Mouse (Mus musculus) G1E (cell line): ENCODE measurements around the gene Cend1. TPM values are rescaled to one million over a fixed set of nuclear protein-coding genes. Genes with fewer than 3 reads are reported as not detected.

Source experiments
- ATAC-seq: 2 replicates; pipeline ENCODE4 v1.8.0; 2016; ENCODE audit warnings: mild to moderate bottlenecking; ENCODE audit not compliant: insufficient number of reproducible peaks, poor library complexity, low FRiP score, severe bottlenecking; ENCODE audit errors: extremely low read depth
- DNase-seq: peaks from one replicate; pipeline ENCODE4 v3.0.0; 2012; ENCODE audit warnings: low spot score
- H3K27me3 ChIP-seq: 2 replicates; pipeline ENCODE4 v1.6.1; 2012; ENCODE audit warnings: mild to moderate bottlenecking, low read length, inconsistent platforms; ENCODE audit not compliant: insufficient read depth
- H3K36me3 ChIP-seq: replicated peaks from 2 replicates; pipeline ENCODE3; 2012; ENCODE audit warnings: mild to moderate bottlenecking, inconsistent platforms
- H3K4me1 ChIP-seq: 2 replicates; pipeline ENCODE4 v1.6.1; 2012; ENCODE audit warnings: low read depth, low read length, inconsistent platforms, mixed read lengths; ENCODE audit not compliant: insufficient read depth
- H3K4me3 ChIP-seq: 2 replicates; pipeline ENCODE4 v1.5.1; 2012; ENCODE audit warnings: low read depth, mild to moderate bottlenecking, inconsistent platforms, low read length, moderate library complexity, mixed read lengths
- H3K9me3 ChIP-seq: replicated peaks from 2 replicates; pipeline ENCODE4 v1.6.1; 2012; ENCODE audit warnings: inconsistent platforms
- CTCF ChIP-seq: IDR thresholded peaks from 2 replicates; pipeline ENCODE4 v1.5.1; 2012; ENCODE audit warnings: low read depth, low read length, inconsistent platforms, mixed read lengths
- GATA1 ChIP-seq: IDR thresholded peaks from 2 replicates; pipeline ENCODE4 v1.6.1; 2012; ENCODE audit warnings: borderline replicate concordance, low read length, inconsistent platforms, mixed read lengths
- GATA2 ChIP-seq: IDR thresholded peaks from 2 replicates; pipeline ENCODE4 v1.6.1; 2012; ENCODE audit warnings: low read depth, low read length, inconsistent platforms, borderline replicate concordance
- POLR2AphosphoS5 ChIP-seq: IDR thresholded peaks from 2 replicates; pipeline ENCODE4 v1.6.1; 2012; ENCODE audit warnings: low read depth, low read length, inconsistent platforms; ENCODE audit not compliant: insufficient replicate concordance
- TAL1 ChIP-seq: conservative IDR thresholded peaks from 2 replicates; pipeline ENCODE4 v1.6.1; 2012; ENCODE audit warnings: low read depth, low read length, inconsistent platforms, mixed read lengths
- polyA plus RNA-seq: library from polyadenylated mRNA; stranded (reverse); fragments of >175 nt; gene quantifications from 2 replicates; pipeline ENCODE4 v1.2.3, GENCODE M21; 2012
- total RNA-seq, 2 experiments: library from RNA; stranded (forward) in 1 of 2; stranded (reverse) in 1 of 2; fragments of 200-1000 nt in 1 of 2; fragments of >200 nt in 1 of 2; fragmentation: Nextera tagmentation in 1 of 2; gene quantifications; 2 replicates each; pipeline ENCODE4 v1.2.3; 2014 to 2017

Cend1 gene
- total and polyA plus RNA-seq, 3 experiments = not detected

DNA sequence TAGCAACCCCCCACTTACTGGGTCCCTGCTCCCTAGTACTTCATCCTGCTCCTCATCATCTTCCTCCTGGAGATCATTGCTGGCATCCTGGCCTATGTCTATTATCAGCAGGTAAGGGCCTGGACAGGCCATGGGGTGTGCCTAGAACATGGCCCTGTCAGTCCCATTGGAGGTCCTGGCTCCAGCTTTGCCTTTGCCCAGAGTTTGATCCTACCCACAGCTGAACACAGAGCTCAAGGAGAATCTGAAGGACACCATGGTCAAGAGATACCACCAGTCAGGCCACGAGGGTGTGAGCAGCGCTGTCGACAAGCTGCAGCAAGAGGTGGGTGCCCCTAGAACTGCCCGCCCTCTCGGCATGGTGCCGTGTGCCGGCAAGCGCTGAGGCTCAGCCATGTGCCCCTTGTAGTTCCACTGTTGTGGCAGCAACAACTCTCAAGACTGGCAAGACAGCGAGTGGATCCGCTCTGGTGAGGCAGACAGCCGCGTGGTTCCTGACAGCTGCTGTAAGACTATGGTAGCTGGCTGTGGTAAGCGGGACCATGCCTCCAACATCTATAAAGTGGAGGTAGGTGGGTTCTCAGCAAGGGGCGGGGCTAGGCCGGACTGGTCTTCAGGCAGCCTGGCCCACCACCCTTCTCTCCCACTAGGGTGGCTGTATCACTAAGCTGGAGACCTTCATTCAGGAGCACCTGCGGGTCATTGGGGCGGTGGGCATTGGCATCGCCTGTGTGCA lies 40.8 kb upstream of the Cend1 start:
- H3K9me3 ChIP-seq = no peaks in the 10 kb centered on the region
- DNase-seq (no peak), ATAC-seq (no peak)
- TF ChIP-seq POLR2AphosphoS5 = no peak
- TF ChIP-seq TAL1 = no peak
- TF ChIP-seq GATA1 = no peak
- H3K4me3 ChIP-seq = peak overlapping the region; percentile 78; the same call in 1 of the 2 replicates
- peaks cover 7% of the 10 kb centered on the region; the same call in 1 of the 2 replicates for H3K27me3 ChIP-seq
- peaks cover 49% of the 10 kb centered on the region for H3K36me3 ChIP-seq
- H3K4me1 ChIP-seq = peaks cover 83% of the 10 kb centered on the region

DNA sequence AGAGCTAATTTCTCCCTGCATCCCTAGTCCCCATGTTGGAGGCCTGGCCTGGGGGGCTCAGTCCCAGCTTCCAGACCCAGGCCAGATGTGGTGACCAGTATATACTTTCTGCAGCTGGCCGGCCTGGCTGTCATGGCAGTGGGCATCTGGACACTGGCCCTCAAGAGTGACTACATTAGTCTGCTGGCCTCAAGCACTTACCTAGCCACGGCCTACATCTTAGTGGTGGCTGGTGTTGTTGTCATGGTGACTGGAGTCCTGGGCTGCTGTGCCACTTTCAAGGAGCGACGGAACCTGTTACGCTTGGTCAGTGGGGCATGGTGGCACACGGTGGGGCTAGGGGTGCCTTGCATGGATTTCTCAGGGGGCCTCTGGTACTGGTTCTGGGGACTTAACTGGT lies 40.1 kb upstream of the Cend1 start:
- H3K36me3 ChIP-seq = peaks cover 49% of the 10 kb centered on the region
- DNase-seq (no peak), ATAC-seq (no peak)
- TF ChIP-seq TAL1 (no peak), POLR2AphosphoS5 (no peak), GATA2 (no peak), CTCF (no peak), GATA1 (no peak)
- peak overlapping the region; percentile 78 for H3K4me3 ChIP-seq
- H3K9me3 ChIP-seq = no peaks in the 10 kb centered on the region
- H3K27me3 ChIP-seq = peaks cover 14% of the 10 kb centered on the region
- H3K4me1 ChIP-seq = peaks cover 89% of the 10 kb centered on the region

GRCm38 (mm10) chr7:141468522-141469211 lies 39.4 kb upstream of the Cend1 start:
- Histone ChIP-seq H3K4me3 (peak overlapping the region; percentile 78), H3K9me3 (no peaks in the 10 kb centered on the region), H3K36me3 (peaks cover 49% of the 10 kb centered on the region), H3K27me3 (peaks cover 21% of the 10 kb centered on the region), H3K4me1 (peaks cover 88% of the 10 kb centered on the region)
- TF ChIP-seq GATA2 (no peak), POLR2AphosphoS5 (peak; percentile 9; the same call in 1 of the 2 replicates), GATA1 (no peak), CTCF (no peak), TAL1 (no peak)
- peak; percentile 89 for ATAC-seq
- peak; percentile 94 for DNase-seq

- no peaks in the 10 kb centered on the region for H3K9me3 ChIP-seq
- no peak for TF ChIP-seq GATA1
- TF ChIP-seq POLR2AphosphoS5 = peak; percentile 21; the same call in 1 of the 2 replicates
- H3K4me1 ChIP-seq = peaks cover 85% of the 10 kb centered on the region
- H3K4me3 ChIP-seq = peak overlapping the region; percentile 78
- peaks cover 26% of the 10 kb centered on the region for H3K27me3 ChIP-seq
- ATAC-seq (no peak), DNase-seq (no peak)
- H3K36me3 ChIP-seq = peaks cover 44% of the 10 kb centered on the region
These were observed 38.9 kb upstream of the Cend1 start for GRCm38 (mm10) chr7:141468164-141468521.

- H3K4me1 ChIP-seq = peaks cover 81% of the 10 kb centered on the region
- peaks cover 33% of the 10 kb centered on the region for H3K27me3 ChIP-seq
- ATAC-seq (peak; percentile 50), DNase-seq (peak; percentile 91)
- TF ChIP-seq GATA2 (no peak), GATA1 (no peak), TAL1 (no peak), CTCF (no peak), POLR2AphosphoS5 (no peak)
- H3K9me3 ChIP-seq = no peaks in the 10 kb centered on the region
- H3K36me3 ChIP-seq = peaks cover 37% of the 10 kb centered on the region
- peak within 1 kb of the TSS; percentile 78 for H3K4me3 ChIP-seq
These were observed 38.1 kb upstream of the Cend1 start, which contains the start of gene Cd151 for GRCm38 (mm10) chr7:141467230-141468030. TSS of gene Cd151 (plus strand) at chr7:141467392.

GRCm38 (mm10) chr7:141466607-141467148 lies 37.4 kb upstream of the Cend1 start:
- TF ChIP-seq GATA1 (no peak), GATA2 (no peak), TAL1 (no peak), POLR2AphosphoS5 (no peak), CTCF (no peak)
- H3K36me3 ChIP-seq = peaks cover 31% of the 10 kb centered on the region
- H3K4me1 ChIP-seq = peaks cover 83% of the 10 kb centered on the region
- ATAC-seq (no peak), DNase-seq (no peak)
- no peaks in the 10 kb centered on the region for H3K9me3 ChIP-seq
- H3K27me3 ChIP-seq = peaks cover 40% of the 10 kb centered on the region
- H3K4me3 ChIP-seq = peak overlapping the region; percentile 78; the same call in 1 of the 2 replicates
